Mouse (Mus musculus): ENCODE data around the gene Safb. TPM values are rescaled to one million over a fixed set of nuclear protein-coding genes. Genes with fewer than 3 reads are reported as not detected.

Safb gene
- 10 to 100 TPM; 64.3 to 72.3 TPM for total RNA-seq (2021)

DNA sequence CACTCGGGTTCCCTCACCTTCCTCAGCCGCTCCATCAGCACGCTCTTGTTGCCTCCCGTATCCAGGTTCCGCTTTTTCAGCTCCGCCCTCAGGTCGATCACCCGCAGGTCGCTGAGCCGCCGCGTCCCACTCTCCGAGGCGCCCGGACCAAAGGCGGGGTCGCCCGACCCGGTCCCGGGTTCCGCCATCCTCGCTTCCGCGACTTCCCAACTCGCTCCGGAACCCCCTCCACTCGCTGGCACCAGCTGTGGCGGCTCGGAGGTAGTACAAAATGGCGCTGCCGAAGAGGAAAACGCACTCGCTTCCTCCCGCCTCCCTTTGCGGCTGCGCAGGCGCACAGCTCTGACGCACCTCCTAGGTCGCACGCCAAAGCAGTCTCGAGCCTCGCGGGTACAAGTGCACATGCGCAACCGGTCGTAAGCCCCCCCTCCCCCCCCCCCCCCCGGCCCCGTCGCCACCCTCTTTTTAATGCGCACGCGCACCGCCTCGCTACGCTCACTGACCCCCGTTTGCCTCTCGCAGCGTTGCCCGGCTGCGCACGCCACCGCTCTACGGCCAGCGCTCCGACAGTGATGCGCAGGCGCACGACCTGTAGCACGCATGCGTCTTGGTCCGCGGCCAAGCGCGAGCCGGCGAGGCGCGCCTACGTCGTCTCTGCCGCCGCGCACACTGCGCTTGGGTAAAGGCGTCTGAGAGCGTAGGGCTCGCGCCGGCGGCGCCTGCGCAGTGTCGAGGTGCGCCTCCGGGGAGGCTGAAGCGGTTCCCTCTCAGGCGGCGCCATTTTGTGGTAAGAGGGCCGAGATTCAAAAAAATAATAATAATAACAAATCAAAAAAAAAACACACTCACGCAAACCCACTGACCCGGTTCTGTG is at the start of gene Safb, which contains the start of gene Safb2:
Gene Safb, plus strand, starts transcription at position 569 of the 874 bp plus-strand sequence.
Gene Safb2, minus strand, starts transcription at position 329 of the 874 bp plus-strand sequence.
- peak; percentile 99 for DNase-seq (ENCODE audit: low spot score)
- intact Hi-C loops (cut with DNase I): loop anchor here (5.0 kb wide), 1 partner anchor 88 kb away; the partner anchor contains the start of gene Ranbp3

DNA sequence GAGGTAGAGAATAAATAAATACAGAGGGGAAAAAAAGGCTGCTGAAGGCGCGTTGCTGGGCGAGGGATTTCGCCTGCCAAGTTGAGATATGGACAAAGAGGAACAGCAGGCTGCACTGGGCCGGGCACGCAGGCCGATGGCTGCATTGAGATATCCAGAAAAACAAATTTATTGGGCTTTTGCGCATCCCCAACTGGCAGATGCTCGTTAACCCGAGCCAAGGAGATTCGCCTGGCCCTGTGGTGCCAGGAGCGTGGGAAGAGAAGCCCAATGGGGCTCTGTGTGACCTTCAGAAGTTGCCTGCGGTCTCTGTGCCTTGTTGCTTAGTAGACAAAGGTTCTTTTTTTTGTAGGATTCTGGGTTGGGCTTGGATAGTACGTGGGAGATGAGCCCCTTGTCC is 48.4 kb upstream of the Safb start:
- no peak for DNase-seq (ENCODE audit: low spot score)
- intact Hi-C loops (cut with DNase I): no loop called here

DNA sequence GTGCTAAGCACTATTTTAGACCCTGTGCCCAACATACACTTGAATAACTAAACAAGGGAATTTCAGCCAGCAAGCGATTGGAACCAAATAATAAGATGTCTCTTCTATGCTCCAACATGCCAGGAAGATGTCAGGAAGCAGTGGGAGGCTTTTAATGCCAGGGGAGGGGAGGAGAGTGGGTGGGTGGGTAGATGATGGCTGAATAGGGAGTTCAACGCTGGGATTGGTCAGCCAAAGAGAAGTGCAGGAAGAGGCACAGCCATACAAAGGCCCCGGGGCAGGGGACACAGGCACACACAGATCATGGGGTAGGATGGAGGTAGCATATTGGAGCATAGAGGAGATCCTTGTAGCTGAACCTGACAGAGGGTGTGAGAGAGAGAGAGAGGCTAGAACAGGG is 47.8 kb upstream of the Safb start:
- intact Hi-C loops (cut with DNase I): no loop called here
- DNase-seq (ENCODE audit: low spot score): no peak

DNA sequence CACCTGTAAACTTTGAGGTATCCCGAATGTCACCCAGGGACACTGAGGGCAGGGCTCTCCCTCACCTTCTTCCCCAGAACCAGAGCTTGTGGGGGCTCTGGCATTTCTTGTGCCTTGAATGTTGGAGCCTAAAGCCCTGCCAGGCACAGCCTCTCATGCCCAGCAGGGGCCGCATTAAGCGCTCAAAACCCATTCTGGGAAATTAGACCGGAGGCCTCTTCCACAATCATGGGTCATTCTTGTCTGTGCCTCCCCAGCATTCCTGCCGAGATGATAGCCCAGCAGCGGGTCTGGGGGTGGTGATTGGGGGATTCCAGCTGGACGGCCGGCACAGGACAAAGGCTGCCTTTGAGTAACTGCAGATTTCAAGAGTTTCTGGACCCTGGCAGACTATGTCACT is 46.7 kb upstream of the Safb start:
- intact Hi-C loops (cut with DNase I): no loop called here
- DNase-seq (ENCODE audit: low spot score): no peak

DNA sequence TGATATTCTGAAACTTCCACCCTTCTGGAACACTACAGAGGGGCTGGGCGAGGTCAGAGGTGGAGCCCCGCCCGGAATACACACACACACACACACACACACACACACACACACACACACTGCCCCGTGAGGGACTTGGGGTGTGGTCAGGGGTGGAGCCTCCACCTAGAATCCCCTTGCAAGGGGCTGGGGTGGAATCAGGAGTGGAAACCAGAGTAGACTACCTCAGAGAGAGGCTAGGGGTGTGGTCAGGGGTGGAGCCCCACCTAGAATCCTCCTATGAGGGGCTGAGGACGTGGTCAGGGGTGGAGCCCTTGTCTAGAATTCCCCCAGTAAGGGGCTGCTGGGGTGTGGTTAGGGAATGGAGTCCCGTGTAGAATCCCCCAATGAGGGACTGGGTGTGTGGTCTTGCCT is 44.1 kb upstream of the Safb start:
- no peak for DNase-seq (ENCODE audit: low spot score)
- intact Hi-C loops (cut with DNase I): loop anchor here (5.0 kb wide), 1 partner anchor 48 kb away; no protein-coding TSS in a partner anchor

DNA sequence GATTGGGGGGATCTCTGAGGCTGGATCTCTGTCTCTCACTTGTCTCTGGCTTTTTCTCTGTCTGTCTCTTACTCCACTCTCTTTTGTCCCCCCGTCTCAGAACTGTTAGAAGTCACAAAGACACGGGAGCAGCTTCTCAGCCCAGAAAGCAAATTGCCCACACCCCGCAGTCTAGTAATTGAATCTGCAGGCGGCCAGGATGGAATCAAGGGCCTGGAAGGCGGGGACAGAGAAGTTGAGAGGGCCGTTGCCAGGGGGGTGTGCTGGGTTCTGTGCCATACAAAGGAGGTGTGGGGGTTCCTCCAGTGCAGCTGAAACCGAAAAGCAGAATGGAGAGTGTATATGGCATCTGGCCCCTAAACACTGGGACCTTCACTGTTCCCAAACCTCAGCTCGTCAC is 41.9 kb upstream of the Safb start:
- intact Hi-C loops (cut with DNase I): loop anchor here (5.0 kb wide), 1 partner anchor 50 kb away; no protein-coding TSS in a partner anchor
- no peak for DNase-seq (ENCODE audit: low spot score)

DNA sequence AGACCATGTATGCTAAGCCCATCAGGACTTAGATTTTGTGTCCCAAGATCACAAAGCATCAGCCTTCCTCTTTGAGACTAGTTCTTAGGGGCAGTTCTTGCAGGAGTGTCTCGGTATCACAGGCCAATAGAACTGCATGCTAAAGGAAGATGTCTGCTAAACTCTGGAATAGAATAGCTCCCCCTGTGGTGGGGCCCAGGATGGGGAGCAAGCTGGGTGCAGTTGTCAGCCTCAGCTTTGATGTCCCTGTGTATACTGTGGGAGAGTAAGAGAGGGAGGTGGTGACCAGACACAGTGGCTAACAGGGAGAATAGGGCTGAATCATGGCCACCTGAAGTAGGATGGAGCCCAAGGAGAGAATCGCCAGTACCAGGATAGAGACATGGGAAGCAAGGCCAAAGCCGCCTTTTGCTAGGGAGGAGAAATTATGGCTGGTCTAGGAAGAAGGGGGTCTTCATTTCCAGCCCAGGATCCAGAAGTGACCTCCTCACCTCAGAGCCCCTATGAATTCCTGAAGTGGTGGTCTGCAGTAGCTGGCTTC is 40.9 kb upstream of the Safb start:
- intact Hi-C loops (cut with DNase I): loop anchor here (5.0 kb wide), 1 partner anchor 51 kb away; no protein-coding TSS in a partner anchor
- no peak for DNase-seq (ENCODE audit: low spot score)

DNA sequence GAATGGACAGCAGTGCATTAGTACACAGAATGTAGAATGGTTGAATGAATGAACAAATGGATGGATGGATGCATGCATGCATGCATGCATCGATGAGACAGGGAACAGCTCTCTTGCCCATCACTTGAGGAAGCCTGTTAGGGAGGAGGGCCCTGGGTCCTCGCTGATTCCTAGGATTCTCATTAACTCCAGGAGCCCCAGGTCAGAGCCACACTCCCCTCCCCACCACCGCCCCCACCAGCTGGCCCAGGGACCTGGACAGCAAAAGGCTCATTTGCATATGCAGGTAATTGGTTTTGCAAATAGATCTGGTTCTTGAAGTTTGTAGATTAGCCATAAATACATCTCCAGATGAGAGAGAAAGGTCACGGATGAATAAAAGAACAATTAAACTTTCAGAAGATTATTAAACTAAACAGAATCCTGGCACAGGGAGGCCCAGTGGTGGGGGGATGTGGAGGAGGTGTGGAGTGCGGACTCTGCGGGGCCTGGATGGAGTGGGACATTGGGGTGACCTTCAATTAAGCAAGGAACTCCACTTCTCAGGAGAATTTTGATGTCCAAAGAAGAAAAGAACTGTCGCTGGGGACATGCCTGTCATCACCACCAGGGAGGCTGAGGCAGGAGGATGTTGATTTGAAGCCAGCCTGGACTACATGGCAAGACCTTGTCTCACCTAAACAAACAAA is 39.8 kb upstream of the Safb start:
- DNase-seq (ENCODE audit: low spot score): no peak
- intact Hi-C loops (cut with DNase I): loop anchor here (5.0 kb wide), 1 partner anchor 53 kb away; no protein-coding TSS in a partner anchor

DNA sequence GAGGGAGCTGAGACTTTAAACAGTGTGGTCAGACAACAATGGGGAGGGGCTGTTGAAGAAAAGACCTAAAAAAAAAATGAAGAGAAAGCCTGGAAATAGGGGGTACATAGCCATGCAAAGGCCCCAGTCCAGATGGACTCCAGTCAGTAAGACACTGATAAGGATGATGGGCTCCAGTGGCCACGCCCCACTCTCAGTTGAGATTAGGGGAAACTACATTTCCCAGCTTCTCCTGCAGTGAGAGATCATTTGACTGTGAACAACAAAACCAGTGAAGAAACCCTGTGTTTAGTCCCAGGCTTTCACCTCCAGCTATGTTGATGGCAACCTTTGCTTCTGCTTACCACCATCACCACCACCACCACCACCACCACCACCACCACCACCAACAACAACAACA is 38.7 kb upstream of the Safb start:
- no peak for DNase-seq (ENCODE audit: low spot score)
- intact Hi-C loops (cut with DNase I): no loop called here

DNA sequence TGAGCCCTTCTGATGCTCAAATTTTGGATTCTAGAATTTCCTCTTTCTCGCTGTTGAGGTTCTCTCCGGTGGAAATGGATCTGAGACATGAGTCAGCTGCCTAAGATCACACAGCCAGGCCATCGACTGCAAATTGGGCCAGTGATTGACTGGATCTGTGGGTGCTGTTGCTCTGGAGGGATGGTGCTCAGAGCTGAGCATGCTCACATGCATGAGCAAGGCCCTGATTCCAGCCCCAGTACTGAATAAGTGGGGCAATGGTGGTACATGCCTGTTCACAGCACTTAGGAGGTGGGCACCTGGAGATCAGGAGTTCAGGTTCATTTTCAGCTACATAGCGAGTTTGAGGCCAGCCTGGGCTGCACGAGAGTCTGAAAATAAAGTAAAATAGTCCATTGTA is 38.0 kb upstream of the Safb start:
- DNase-seq (ENCODE audit: low spot score): no peak
- intact Hi-C loops (cut with DNase I): no loop called here

DNA sequence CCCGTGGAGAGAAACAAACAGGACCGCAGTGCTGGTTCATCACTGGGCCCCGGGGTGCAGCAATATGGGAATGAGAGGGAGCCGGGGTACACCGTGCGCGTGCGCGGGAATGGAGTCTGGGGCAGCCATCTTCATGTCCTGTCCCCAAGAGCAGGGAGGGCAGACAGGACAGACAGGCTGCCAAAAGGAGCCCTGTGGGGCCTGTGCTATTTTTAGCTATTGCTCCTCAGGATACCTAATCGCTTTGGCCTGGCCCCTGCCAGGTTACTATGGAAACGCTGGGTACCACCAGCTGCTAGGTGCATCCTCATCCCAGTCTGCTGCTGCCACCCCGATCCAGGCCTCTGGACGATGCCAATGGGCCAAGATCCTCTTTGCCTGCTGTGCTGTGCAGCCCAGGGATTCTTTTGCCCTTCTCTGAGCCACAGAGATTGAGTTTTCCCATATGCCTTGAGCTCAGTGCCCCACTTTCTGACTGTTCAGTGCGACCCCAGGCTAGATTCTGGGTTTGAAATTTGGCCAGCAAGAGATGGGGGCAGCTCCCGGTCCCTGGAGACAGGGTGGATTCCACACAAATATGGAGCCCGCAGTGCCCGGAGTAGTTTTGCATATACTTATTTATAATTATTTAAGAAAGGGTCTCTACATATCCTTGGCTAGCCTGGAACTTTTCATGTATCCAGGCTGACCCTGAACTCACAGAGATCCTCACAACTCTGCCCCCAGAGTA is 37.3 kb upstream of the Safb start:
- DNase-seq (ENCODE audit: low spot score): no peak
- intact Hi-C loops (cut with DNase I): no loop called here

DNA sequence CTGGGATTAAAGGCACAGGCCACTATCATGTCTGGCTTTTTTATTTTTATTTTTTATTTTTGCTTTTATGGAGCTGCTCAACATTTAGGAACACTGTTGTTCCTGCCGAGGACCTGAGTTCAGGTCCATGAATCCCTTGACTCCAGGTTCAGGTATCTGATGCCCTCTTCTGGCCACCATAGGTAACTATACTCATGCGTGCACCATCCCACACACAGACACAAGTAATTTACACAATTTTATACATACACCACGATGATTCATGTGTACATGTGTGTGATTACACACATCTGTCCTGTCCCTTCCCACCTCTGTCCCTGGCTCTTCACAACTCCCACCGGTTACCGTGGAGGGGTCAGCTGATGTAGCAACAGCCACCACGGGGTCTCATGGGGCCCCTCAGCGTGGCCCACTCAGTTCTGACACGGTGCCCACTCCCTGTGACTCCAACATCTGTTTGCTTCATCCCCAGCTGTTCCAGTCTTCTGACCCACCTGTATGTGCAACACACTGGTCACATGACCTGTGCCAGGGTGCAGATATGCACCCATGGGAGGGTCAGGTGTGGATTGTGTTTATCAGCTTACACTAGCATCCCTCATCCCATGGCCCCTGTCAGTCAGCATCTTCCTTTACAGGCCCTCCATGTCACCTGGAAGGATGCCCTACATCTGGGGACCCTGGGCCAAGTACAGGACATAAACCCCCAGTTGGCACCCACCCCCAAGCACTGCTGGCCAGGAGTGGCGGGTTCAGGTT is 36.6 kb upstream of the Safb start:
- DNase-seq (ENCODE audit: low spot score): no peak
- intact Hi-C loops (cut with DNase I): no loop called here

DNA sequence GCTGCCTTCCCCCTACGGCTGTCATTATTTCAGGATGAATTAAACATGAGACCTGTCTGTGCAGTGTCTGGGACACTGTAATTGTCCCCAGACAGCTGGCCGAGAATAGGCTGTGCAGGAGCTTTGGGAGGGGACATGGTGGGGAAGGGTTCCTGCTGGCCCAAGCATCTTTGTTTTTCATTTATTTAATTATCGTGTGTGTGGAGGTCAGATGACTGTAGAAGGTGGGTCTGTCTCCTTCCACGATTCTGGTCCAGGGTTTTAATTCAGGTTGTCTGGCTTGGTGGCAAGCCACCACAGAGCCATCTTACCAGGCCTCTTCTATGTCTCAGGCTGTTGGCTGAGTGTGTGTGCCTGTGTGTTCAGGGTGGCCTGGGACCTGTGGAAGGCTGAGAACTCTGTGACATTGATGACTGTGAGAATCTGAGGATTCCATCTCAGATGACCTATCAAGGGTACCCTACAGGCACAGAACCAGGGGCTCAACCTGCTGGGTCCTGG is 36.0 kb upstream of the Safb start:
- no peak for DNase-seq (ENCODE audit: low spot score)
- intact Hi-C loops (cut with DNase I): no loop called here

DNA sequence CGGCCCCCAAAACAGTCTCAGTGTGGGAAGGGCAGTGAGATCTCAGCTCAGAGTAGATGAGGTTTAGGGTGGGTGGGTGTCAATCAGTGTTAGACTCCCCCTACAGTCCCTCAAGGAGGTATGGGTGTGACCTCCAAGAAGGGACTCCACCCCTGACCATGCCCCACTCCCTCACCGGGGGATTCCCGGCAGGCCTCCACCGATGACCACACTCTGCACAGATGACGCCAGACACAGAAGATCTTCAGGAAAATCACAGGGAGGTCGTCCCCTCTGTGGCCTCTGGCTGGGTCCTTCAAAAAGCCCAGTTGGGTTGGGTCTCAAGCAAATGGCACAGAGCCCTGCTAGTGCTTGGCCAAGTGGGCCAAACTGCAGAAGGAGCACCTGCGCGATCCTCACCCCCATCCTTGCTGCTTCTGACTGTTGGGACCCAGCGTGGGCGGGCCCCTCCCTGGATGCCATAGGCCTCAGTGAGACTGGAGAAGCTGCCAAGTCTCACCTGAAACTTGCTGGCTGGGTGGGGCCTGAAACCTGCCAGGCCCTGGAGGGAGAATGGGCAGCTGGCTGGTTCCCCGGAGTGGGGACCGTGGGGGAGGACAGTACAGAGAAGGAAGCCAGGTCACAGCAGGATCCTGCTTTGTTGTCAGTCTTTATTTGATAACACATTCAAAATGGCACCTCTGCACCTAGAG is 33.7 kb upstream of the Safb start:
- intact Hi-C loops (cut with DNase I): loop anchor here (5.0 kb wide), 2 partner anchors 49 to 129 kb away; no protein-coding TSS in a partner anchor
- no peak for DNase-seq (ENCODE audit: low spot score)

DNA sequence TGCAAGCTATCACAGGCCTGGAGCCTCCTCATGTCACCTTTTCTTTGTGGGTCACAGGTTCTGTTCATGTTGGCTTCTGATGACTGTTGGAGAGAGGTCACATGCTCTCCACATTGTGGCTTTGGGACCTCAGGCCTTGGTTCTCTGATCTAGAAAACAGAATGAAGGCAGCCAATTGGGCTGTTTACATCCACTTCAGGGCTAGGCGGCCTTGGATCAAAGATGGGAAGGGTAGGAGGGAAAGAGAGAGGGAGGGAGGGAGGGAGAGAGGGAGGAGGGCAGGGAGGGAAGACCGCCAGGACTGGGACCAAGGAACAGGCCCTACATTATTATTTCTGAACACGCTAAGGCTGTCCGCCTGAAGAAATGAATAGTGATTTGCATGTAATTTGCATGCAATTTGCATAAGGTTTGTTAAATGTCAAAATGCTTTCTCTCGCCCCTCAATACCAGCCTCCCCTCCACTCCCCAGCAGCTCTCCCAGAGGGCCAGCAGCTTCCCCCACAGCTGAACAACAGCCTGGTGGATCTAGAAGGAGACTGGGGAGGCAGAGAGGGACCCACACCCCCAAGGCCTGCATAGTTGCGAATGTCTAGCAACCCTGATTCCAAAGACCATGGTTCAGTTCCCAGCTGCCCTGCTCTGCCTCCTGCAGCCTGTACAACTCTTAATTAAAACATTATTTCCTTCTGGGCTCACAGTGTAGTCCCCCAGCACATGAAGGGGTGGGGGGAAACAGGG is 32.6 kb upstream of the Safb start:
- intact Hi-C loops (cut with DNase I): loop anchor here (5.0 kb wide), 2 partner anchors 50 to 130 kb away; no protein-coding TSS in a partner anchor
- no peak for DNase-seq (ENCODE audit: low spot score)

DNA sequence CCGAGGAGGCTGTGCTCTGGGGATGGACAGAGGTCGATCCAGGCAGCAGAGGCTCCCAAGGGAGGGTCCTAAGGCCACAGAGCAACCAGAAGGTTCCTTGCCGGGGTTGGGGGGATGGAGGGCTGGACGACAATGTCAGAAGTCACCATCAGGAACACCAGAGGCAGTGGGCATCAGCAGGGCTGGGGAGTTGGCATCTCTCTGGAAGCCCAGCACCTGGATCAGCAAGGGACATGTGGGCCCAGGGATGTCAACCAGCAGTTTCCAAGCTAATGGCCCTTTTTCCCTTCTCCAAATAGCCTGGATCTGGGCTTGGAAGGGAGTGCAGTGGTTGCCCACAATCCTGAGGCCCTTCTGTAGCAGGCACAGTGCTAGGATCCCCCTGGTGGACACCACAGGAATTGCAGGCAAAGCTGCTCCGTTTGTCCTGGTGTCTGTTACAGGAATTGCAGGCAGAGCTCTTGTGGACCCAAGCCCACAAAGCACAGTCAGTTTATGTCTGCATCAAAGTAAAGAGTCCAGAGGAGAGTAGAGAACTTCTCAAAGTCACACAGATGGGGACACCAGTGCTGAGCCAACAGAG is 31.8 kb upstream of the Safb start:
- intact Hi-C loops (cut with DNase I): loop anchor here (1.0 to 5.0 kb wide), 3 partner anchors 51 to 196 kb away; no protein-coding TSS in a partner anchor
- DNase-seq (ENCODE audit: low spot score): no peak

DNA sequence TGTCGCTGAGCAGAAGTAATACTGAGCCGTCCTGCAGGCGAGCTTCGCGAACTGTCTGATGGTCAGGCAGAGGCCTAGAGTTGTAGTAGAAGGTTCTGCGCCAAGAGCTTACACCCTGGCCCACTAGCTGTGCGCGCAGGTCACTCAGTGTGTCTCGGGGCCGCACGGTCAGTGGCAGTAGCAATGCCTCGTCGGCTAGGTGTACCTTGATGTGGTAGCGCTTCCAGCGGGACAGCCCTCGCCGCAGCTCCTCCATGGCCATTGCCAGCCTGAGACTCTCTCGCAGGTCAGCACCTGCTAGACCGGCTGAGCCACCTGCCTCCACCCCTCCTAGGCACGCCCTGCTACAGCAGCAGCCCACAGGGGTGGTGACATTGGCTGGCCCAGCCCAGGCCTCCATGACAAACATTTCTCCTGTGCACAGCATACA is 30.5 kb upstream of the Safb start, which contains the start of gene Gm20219:
Gene Gm20219, minus strand, starts transcription at position 266 of the 430 bp plus-strand sequence.
- intact Hi-C loops (cut with DNase I): loop anchor here (5.0 kb wide), 2 partner anchors 52 to 132 kb away; no protein-coding TSS in a partner anchor

More for the DNA sequence above, 30.5 kb upstream of the Safb start, which contains the start of gene Gm20219:
- no peak for DNase-seq (ENCODE audit: low spot score)
